Mouse (Mus musculus): ENCODE data around the gene Gemin5. TPM values are rescaled to one million over a fixed set of nuclear protein-coding genes. Genes with fewer than 3 reads are reported as not detected.

The Gemin5 gene
- total RNA-seq, 2 experiments from 2014 or later, result 18.8 to 27.5 TPM

- peak; percentile 93 for ATAC-seq (replicated peaks; ENCODE audit: poor library complexity)
These were observed 11.2 kb upstream of the Gemin5 start for GRCm38 (mm10) chr11:58179563-58179962.

DNA sequence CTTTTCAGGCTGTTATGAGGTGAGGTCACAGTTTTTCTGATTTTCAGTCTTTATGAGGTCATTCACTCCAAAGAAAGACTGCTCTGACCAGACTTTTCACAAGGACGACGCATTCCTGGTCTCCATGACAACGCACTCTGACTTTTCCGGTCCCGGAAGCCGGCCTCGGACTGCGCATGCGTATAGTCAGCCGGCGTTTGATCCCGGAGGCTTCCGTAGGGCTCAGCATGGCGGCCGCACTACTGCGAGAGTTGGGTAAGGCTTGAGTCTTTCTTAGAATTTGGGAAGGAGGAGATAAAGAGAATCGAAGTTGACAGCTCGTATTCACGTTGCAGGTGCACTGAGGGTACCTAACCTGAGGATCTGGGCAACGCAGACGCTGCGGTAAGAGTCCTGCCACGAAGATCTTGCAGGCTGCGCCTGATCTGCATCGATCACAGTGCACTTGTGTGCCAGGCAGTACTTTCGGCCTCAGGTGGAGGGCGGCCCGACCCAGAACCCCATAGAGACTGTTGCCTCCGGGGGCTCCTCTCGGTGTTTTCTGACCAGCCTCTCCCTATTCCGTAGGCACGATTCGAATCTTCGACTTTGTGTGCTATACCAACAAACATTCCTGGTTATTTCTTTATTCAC is 3.2 kb upstream of the Gemin5 start, which contains the start of gene Mrpl22:
TSS of gene Mrpl22 (plus strand) at position 203 of the 633 bp plus-strand sequence.
- peak; percentile 77 for ATAC-seq (replicated peaks; ENCODE audit: poor library complexity)

DNA sequence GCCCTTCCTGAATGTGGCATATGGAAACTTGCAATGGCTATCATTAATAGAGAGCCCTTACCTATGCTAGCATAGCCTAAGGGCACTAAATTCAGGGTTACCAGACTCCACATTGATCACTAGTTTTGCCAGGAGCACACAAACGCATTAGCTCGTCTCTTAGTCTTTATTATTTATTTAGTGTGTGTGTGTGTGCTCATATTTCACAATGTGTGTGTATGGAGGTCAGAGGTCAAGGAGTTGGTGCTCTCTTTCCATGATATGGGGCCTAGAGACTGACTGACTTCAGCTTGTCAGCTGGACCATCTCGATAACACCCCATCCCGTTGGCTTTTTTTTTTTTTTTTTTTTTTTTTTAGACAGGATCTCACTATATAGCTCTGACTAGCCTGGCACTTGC is 1.3 kb upstream of the Gemin5 start:
- ATAC-seq (replicated peaks; ENCODE audit: poor library complexity), result no peak

DNA sequence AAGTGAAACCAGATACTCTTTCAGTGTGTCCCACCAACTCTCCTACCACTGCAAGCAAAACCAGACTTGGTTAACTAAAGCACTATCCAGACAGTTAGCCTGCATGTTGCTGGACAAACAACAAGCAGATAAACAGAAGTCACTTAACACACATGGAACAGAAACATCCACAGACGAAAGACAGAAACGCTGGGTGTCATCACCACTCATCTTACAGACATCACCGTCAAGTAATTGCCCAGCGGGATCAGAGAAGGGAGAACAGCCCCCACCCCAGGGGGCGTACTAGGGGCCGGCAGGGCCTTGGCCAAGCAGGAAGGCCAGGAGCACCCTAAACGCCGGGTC is 545 bp downstream of the Gemin5 start:
- no peak for ATAC-seq (replicated peaks; ENCODE audit: poor library complexity)

DNA sequence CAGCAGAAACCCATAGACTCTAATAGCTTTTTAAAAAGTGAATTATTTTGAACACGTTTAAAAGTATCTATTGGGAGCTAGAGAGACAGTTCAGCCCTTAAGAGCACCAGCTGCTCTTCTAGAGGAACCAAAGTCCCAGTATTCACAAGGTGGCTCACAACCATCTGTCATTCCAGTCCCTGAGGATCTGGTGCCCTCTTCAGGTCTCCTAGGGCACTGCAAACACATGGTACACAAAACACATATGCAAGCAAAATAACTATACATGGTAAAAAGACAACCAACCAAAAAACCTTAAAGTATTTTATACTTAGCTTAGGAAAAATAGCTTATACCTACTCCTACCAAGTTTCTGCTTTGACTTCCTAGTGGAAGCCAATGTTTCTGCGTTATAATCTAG is 3.3 kb downstream of the Gemin5 start:
- 0 out of 2 replicates have a peak, but pooled peaks have one; percentile 24 for ATAC-seq (replicated peaks; ENCODE audit: poor library complexity)

GRCm38 (mm10) chr11:58156871-58157270 is 11.5 kb downstream of the Gemin5 start:
- ATAC-seq (replicated peaks; ENCODE audit: poor library complexity), result peak; percentile 60

- no peak for ATAC-seq (replicated peaks; ENCODE audit: poor library complexity)
These were observed 12.9 kb downstream of the Gemin5 start for GRCm38 (mm10) chr11:58155458-58155857.

GRCm38 (mm10) chr11:58146241-58146640 is 22.1 kb downstream of the Gemin5 start:
- peak; percentile 69 for ATAC-seq (replicated peaks; ENCODE audit: poor library complexity)

DNA sequence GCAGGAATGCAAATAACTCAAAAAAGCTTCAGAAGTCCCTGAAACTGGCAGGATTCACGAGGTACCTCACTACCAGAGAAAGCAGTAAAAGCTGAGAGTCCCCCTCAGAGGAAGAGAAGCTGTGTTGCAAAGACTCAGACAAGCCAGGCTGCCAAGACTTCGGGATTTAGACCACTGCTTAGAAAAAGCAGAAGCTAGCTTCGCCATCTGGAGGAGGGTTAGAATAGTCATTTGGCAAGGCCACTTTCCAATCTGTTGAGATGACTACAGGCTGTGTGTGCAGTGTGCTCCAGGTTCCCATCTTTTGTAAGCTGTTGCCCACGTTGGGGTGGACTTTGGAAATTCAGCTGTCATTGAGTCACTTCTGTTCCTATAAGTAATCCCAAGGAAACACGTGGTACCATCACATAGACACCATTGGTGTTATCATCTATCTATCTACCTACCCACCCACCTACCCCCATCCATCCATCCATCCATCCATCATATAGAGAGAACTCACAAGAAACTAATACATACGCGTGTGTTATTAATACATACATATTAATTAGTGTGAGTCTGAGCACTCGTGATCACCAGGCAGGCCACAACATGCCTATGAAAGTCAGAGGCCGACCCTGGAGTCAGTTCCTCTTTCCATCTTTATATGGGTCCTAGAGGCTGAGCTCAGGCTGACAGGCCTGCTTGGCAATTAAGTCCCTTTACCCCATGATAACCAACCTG is 24.5 kb downstream of the Gemin5 start:
- peak; percentile 65 for ATAC-seq (replicated peaks; ENCODE audit: poor library complexity)

DNA sequence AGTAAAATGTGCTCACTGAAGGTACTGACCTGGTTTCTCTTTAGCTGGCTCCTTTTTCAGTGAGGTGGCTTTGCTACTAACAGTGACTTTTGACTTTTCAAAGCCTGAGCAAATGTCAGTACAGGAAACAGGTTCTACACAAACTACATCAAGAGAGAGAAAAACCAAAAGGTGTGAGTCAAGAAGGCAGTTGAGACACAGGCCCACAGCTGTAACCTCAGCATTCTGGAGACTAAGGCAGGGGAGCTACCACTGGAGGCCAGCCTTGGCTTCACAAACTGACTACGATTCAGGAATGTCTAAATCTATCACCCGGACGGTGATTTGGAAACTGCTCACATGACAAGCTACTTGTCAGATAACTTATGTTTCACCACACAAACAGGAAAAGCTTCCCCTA is 28.9 kb downstream of the Gemin5 start:
- no peak for ATAC-seq (replicated peaks; ENCODE audit: poor library complexity)

DNA sequence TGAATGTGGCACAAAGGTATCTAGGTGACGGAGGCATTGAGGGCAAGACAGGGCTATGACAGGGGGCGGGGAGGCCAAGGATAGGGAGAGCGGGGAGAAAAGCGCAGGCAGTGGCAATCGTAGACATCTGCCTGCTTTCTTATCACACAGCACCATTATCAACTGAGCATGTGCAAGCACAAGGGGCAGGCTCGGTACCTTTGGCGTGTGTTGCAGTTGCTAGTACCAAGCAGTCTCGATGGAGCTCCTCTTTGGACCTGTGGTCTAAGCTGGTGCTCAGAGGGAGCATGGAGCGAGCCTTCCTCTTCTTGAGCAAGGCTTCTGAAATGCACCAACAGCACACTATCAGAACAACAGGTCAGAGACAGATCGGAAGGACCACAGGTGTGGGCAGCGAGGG is 29.5 kb downstream of the Gemin5 start:
- no peak for ATAC-seq (replicated peaks; ENCODE audit: poor library complexity)

GRCm38 (mm10) chr11:58136677-58137076 is 31.7 kb downstream of the Gemin5 start:
- ATAC-seq (replicated peaks; ENCODE audit: poor library complexity), result no peak

- peak; percentile 29; the same call in 1 of the 2 replicates for ATAC-seq (replicated peaks; ENCODE audit: poor library complexity)
These were observed 33.0 kb downstream of the Gemin5 start for GRCm38 (mm10) chr11:58135296-58135695.

DNA sequence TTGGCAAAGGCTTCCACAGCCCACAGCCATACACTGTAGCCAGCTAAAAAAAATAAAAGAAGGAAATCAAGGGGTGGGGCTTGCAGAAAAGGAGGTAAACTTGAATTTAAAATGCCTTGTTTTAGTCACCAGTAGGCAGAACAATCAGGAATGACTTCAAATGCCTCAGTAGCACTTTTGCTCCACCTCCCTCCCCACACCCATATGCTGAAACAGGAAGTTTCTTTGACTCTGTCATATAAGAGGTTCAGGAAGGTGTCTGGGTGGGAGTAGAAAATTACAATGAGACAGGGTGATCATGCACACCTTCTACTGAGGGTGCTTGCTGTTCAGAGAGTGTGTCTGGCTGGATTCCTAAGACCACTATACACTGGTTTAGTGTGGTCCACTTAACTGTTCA is 33.5 kb downstream of the Gemin5 start:
- ATAC-seq (replicated peaks; ENCODE audit: poor library complexity), result 0 out of 2 replicates have a peak, but pooled peaks have one; percentile 29

GRCm38 (mm10) chr11:58132026-58132425 is 36.3 kb downstream of the Gemin5 start:
- no peak for ATAC-seq (replicated peaks; ENCODE audit: poor library complexity)

DNA sequence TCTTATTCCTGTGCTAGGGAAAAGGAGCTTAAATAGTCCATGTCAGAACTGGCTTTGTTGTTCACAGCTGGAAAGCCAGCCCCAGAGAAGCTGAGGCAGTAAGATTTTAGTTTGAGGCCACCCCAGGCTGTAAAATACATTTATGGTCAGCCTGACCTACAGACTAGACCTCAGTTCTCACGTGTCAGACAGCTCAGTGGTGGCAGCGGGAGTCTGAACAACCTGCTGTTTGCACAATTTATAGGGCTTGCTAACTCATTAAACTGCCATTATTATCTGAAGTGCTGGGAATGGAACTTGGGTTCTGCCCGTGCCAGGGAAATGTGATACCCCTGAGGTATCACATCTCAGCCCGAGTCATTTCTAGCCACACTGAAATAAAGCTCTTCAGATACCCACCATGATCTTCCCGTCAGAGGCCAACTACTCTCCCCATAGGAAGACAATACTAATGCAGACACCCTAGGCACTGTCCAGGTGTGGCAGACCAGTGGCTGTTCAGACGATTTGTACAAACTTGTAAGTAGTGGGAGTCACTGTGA is 39.0 kb downstream of the Gemin5 start:
- no peak for ATAC-seq (replicated peaks; ENCODE audit: poor library complexity)

DNA sequence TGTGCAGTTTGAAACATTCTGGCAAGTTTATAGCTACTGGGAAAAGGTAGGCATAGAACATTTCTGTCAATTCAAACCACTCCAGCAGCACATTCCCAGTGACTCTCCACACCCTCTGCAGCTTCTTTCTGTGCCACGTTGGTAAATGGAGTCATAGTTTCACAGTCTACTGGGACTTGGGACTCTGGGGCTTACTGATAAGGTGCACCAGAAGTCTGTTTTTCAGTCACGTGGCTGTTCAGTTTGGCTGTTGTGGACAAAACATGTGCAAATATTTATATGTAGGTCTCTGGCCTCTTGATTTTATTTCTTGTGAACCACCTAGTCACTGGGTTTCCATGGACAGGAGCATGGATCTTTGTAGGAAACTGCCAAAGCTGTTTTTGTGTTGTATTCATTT is 40.8 kb downstream of the Gemin5 start:
- peak; percentile 83 for ATAC-seq (replicated peaks; ENCODE audit: poor library complexity)

DNA sequence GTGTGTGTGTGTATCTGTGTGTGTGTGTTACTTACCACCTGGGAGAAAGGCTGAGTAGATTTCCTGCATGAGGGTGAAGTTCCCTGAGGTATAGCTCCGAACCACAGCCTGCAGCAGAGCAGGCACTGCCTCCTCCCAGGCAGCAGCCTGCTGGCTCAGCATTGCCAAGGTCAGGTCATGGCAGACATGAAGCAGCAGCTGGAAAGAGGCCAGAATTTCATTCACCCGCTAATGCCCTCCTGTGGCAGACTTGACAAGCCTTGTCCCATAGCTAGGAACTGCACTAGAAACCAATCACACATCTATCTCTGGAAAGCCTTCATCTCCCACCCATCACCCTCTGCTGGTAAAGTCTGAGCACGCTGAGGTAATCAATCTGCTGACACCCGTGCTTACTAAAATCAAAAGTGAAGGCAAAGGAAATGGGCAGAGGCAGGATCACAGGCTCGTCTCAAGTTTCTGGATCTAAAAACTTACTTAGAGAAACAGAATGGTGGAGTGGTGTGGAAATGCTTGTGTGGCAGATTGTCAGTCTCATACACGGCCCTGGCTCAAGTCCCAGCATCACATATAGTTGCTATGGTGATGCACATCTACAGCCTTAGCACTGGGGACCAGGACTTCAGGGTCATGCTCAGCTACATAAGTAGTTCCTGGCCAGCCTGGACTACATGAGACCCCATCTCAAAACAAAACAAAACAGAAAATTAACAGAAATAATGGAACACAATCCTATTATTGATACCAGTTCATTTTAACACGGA is 41.8 kb downstream of the Gemin5 start:
- peak; percentile 58 for ATAC-seq (replicated peaks; ENCODE audit: poor library complexity)

- ATAC-seq (replicated peaks; ENCODE audit: poor library complexity), result no peak
These were observed 43.3 kb downstream of the Gemin5 start for GRCm38 (mm10) chr11:58125021-58125420.

- ATAC-seq (replicated peaks; ENCODE audit: poor library complexity), result no peak
These were observed 44.6 kb downstream of the Gemin5 start for GRCm38 (mm10) chr11:58123711-58124110.

GRCm38 (mm10) chr11:58121351-58121750 is 47.0 kb downstream of the Gemin5 start:
- ATAC-seq (replicated peaks; ENCODE audit: poor library complexity), result no peak
